Mouse (Mus musculus): ENCODE data around the gene Sdf4. TPM values are rescaled to one million over a fixed set of nuclear protein-coding genes. Genes with fewer than 3 reads are reported as not detected.

The Sdf4 gene
- polyA plus RNA-seq, 1 experiment from 2014 or later = 175 TPM

GRCm38 (mm10) chr4:156033476-156034119 is 40.9 kb downstream of the Sdf4 start:
- Histone ChIP-seq H3K27ac (no peak overlapping the region), H3K9me3 (no peaks in the 10 kb centered on the region), H3K4me1 (peaks cover 35% of the 10 kb centered on the region), H3K4me3 (no peak overlapping the region), H3K4me2 (no peak overlapping the region), H3K9ac (no peak overlapping the region), H3K36me3 (peaks cover 7% of the 10 kb centered on the region), H3K27me3 (peaks cover 25% of the 10 kb centered on the region)
- 59% methylated on average over 6 of the region's 6 CpGs for WGBS
- no peak for ATAC-seq (ENCODE audit: insufficient number of reproducible peaks, low FRiP score, low TSS enrichment, low read depth)

GRCm38 (mm10) chr4:156034301-156034700 is 41.6 kb downstream of the Sdf4 start:
- no peak for ATAC-seq (ENCODE audit: insufficient number of reproducible peaks, low FRiP score, low TSS enrichment, low read depth)
- 71% methylated on average over 4 of the region's 4 CpGs for WGBS
- H3K4me3 ChIP-seq = no peak overlapping the region

DNA sequence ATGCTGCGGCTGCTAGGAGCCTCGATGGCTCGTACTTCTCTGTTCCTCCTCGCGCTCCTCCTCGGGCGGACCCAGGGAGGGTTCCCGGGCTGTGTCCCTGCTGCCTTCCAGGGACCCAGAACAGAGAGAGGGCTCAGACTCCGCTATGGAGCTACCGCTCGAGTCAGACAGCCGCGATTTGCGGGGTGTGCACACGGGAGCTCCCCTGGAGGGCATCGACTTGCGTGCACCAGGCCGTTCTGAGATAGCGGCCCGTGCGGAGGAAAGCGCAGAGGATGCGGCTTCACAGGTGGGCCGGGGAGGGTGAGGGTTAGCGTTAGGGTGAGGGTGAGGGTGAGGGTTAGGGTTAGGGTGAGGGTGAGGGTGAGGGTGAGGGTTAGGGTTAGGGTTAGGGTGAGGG is 42.2 kb downstream of the Sdf4 start:
- 11% methylated on average over 25 of the region's 25 CpGs for WGBS
- H3K4me1 ChIP-seq = peaks cover 35% of the 10 kb centered on the region
- ATAC-seq (ENCODE audit: insufficient number of reproducible peaks, low FRiP score, low TSS enrichment, low read depth) = no peak
- H3K4me2 ChIP-seq = peak overlapping the region; percentile 27; the same call in 1 of the 2 replicates
- H3K36me3 ChIP-seq = no peaks in the 10 kb centered on the region
- H3K9me3 ChIP-seq = no peaks in the 10 kb centered on the region
- peak overlapping the region; percentile 20; the same call in 1 of the 2 replicates for H3K4me3 ChIP-seq
- H3K9ac ChIP-seq = no peak overlapping the region
- peaks cover 25% of the 10 kb centered on the region for H3K27me3 ChIP-seq
- no peak overlapping the region for H3K27ac ChIP-seq

More at GRCm38 (mm10) chr4:156034301-156034700, 41.6 kb downstream of the Sdf4 start:
- H3K9ac ChIP-seq = no peak overlapping the region
- no peaks in the 10 kb centered on the region for H3K9me3 ChIP-seq
- peaks cover 3% of the 10 kb centered on the region for H3K36me3 ChIP-seq
- no peak overlapping the region for H3K4me2 ChIP-seq
- peaks cover 25% of the 10 kb centered on the region for H3K27me3 ChIP-seq
- H3K4me1 ChIP-seq = peaks cover 35% of the 10 kb centered on the region
- no peak overlapping the region for H3K27ac ChIP-seq

GRCm38 (mm10) chr4:156044754-156045153 is 52.1 kb downstream of the Sdf4 start:
- no peak overlapping the region for H3K9ac ChIP-seq
- no peak overlapping the region for H3K27ac ChIP-seq
- 59% methylated on average over 5 of the region's 5 CpGs for whole genome bisulfite sequencing
- H3K27me3 ChIP-seq = no peaks in the 10 kb centered on the region
- no peaks in the 10 kb centered on the region for H3K4me1 ChIP-seq
- no peak overlapping the region for H3K4me3 ChIP-seq
- no peaks in the 10 kb centered on the region for H3K9me3 ChIP-seq
- H3K4me2 ChIP-seq = no peak overlapping the region
- H3K36me3 ChIP-seq = no peaks in the 10 kb centered on the region
- ATAC-seq (ENCODE audit: insufficient number of reproducible peaks, low FRiP score, low TSS enrichment, low read depth) = no peak

GRCm38 (mm10) chr4:156049779-156050178 is 57.1 kb downstream of the Sdf4 start:
- no peaks in the 10 kb centered on the region for H3K27me3 ChIP-seq
- no peak for ATAC-seq (ENCODE audit: insufficient number of reproducible peaks, low FRiP score, low TSS enrichment, low read depth)
- no peak overlapping the region for H3K9ac ChIP-seq
- H3K4me2 ChIP-seq = no peak overlapping the region
- H3K4me1 ChIP-seq = no peaks in the 10 kb centered on the region; the same call in 1 of the 2 replicates
- H3K27ac ChIP-seq = no peak overlapping the region
- no peaks in the 10 kb centered on the region for H3K9me3 ChIP-seq
- H3K4me3 ChIP-seq = no peak overlapping the region
- WGBS = 80% methylated on average over 3 of the region's 3 CpGs
- H3K36me3 ChIP-seq = no peaks in the 10 kb centered on the region

GRCm38 (mm10) chr4:156050391-156050980 is 57.8 kb downstream of the Sdf4 start:
- no peak overlapping the region for H3K9ac ChIP-seq
- WGBS = 70% methylated on average over 6 of the region's 6 CpGs
- H3K27ac ChIP-seq = no peak overlapping the region
- ATAC-seq (ENCODE audit: insufficient number of reproducible peaks, low FRiP score, low TSS enrichment, low read depth) = no peak
- no peak overlapping the region for H3K4me2 ChIP-seq
- no peaks in the 10 kb centered on the region for H3K27me3 ChIP-seq
- H3K4me1 ChIP-seq = no peaks in the 10 kb centered on the region; the same call in 1 of the 2 replicates
- no peaks in the 10 kb centered on the region for H3K9me3 ChIP-seq
- H3K36me3 ChIP-seq = no peaks in the 10 kb centered on the region
- H3K4me3 ChIP-seq = no peak overlapping the region

GRCm38 (mm10) chr4:156053113-156053512 is 60.4 kb downstream of the Sdf4 start:
- Histone ChIP-seq H3K27ac (no peak overlapping the region), H3K9me3 (no peaks in the 10 kb centered on the region), H3K27me3 (no peaks in the 10 kb centered on the region), H3K4me3 (no peak overlapping the region), H3K9ac (no peak overlapping the region), H3K36me3 (no peaks in the 10 kb centered on the region), H3K4me2 (no peak overlapping the region), H3K4me1 (no peaks in the 10 kb centered on the region; the same call in 1 of the 2 replicates)
- no peak for ATAC-seq (ENCODE audit: insufficient number of reproducible peaks, low FRiP score, low TSS enrichment, low read depth)
- WGBS = 74% methylated on average over 4 of the region's 4 CpGs

GRCm38 (mm10) chr4:156054130-156054529 is 61.5 kb downstream of the Sdf4 start:
- 76% methylated on average over 4 of the region's 4 CpGs for WGBS
- no peak overlapping the region for H3K9ac ChIP-seq
- no peak for ATAC-seq (ENCODE audit: insufficient number of reproducible peaks, low FRiP score, low TSS enrichment, low read depth)

GRCm38 (mm10) chr4:156054606-156055005 is 61.9 kb downstream of the Sdf4 start:
- Histone ChIP-seq H3K4me2 (no peak overlapping the region), H3K27me3 (no peaks in the 10 kb centered on the region), H3K9ac (no peak overlapping the region), H3K4me1 (peaks cover under 1% of the 10 kb centered on the region; the same call in 1 of the 2 replicates), H3K27ac (no peak overlapping the region), H3K9me3 (no peaks in the 10 kb centered on the region), H3K4me3 (no peak overlapping the region), H3K36me3 (no peaks in the 10 kb centered on the region)
- no peak for ATAC-seq (ENCODE audit: insufficient number of reproducible peaks, low FRiP score, low TSS enrichment, low read depth)
- WGBS = 96% methylated on average over 6 of the region's 6 CpGs

More at GRCm38 (mm10) chr4:156054130-156054529, 61.5 kb downstream of the Sdf4 start:
- H3K4me1 ChIP-seq = no peaks in the 10 kb centered on the region; the same call in 1 of the 2 replicates
- H3K4me2 ChIP-seq = no peak overlapping the region
- H3K4me3 ChIP-seq = no peak overlapping the region
- no peaks in the 10 kb centered on the region for H3K27me3 ChIP-seq
- H3K9me3 ChIP-seq = no peaks in the 10 kb centered on the region
- H3K36me3 ChIP-seq = no peaks in the 10 kb centered on the region
- no peak overlapping the region for H3K27ac ChIP-seq

DNA sequence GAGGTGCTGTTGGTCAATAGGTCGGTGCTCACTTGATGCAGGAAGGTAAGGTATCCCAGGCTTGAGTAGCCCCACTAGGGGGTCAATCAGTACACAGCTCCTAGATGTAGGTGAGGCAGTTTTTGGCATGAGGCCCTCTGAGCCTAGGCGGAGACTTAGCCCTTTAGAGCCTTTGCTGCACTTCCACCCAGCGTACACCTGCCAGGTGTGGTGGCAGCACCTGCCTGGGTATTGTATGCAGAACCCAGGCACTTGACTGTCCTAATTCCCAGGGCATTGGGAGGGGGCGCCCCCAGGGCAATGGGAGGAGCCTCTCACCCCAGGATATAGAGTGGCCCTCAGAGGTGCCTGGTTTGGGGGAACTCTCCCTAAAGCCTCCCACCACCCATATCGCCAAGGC is 62.5 kb downstream of the Sdf4 start:
- Histone ChIP-seq H3K9me3 (no peaks in the 10 kb centered on the region), H3K27me3 (no peaks in the 10 kb centered on the region), H3K4me2 (no peak overlapping the region), H3K36me3 (no peaks in the 10 kb centered on the region), H3K4me1 (peaks cover 4% of the 10 kb centered on the region; the same call in 1 of the 2 replicates), H3K4me3 (no peak overlapping the region), H3K27ac (no peak overlapping the region), H3K9ac (no peak overlapping the region)
- WGBS = 91% methylated on average over 5 of the region's 5 CpGs
- ATAC-seq (ENCODE audit: insufficient number of reproducible peaks, low FRiP score, low TSS enrichment, low read depth) = no peak

DNA sequence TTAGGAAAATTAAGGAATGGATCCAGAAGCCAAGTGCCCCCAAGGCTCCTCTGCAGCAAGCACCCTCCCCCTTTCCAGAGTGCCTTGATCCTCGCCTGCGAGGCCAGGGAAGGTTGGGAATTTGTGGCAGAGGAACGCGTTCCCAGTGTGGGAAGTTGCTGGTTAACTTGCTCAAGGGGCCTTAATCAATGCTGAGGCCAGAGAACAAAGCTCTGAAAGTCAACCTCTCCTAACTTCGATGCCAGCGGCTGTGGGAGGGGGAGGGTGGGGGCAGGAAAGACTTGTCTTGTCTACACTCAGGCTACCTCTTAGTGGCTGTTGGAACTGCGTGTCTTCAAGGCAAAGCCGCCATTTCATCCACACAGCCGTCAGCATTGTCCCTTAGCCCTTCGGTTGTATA is 65.0 kb downstream of the Sdf4 start:
- no peaks in the 10 kb centered on the region for H3K27me3 ChIP-seq
- peak overlapping the region; percentile 22 for H3K4me2 ChIP-seq
- 53% methylated on average over 10 of the region's 10 CpGs for WGBS
- H3K27ac ChIP-seq = no peak overlapping the region
- no peak for ATAC-seq (ENCODE audit: insufficient number of reproducible peaks, low FRiP score, low TSS enrichment, low read depth)
- H3K4me3 ChIP-seq = peak overlapping the region; percentile 31
- 0 out of 2 replicates have a peak, but pooled peaks cover 4% of the 10 kb centered on the region for H3K4me1 ChIP-seq
- H3K9me3 ChIP-seq = no peaks in the 10 kb centered on the region
- H3K9ac ChIP-seq = no peak overlapping the region
- H3K36me3 ChIP-seq = no peaks in the 10 kb centered on the region

GRCm38 (mm10) chr4:156058826-156059225 is 66.2 kb downstream of the Sdf4 start:
- ATAC-seq (ENCODE audit: insufficient number of reproducible peaks, low FRiP score, low TSS enrichment, low read depth) = no peak
- no peaks in the 10 kb centered on the region for H3K9me3 ChIP-seq
- peak overlapping the region; percentile 70 for H3K27ac ChIP-seq
- 57% methylated on average over 9 of the region's 9 CpGs for WGBS
- peaks cover 4% of the 10 kb centered on the region; the same call in 1 of the 2 replicates for H3K4me1 ChIP-seq
- H3K4me2 ChIP-seq = 0 out of 2 replicates have a peak overlapping the region, but pooled peaks have one; percentile 3
- H3K9ac ChIP-seq = no peak overlapping the region
- no peaks in the 10 kb centered on the region for H3K27me3 ChIP-seq
- no peaks in the 10 kb centered on the region for H3K36me3 ChIP-seq
- peak overlapping the region; percentile 31 for H3K4me3 ChIP-seq

Data from limb, embryonic 15.5 days (tissue).